Mouse (Mus musculus) induced T-regulatory cell, adult 2 months (primary cell): ENCODE results near the gene Hs6st1.

Source experiments
- DNase-seq: peaks from one replicate; pipeline ENCODE4 v3.0.0-alpha.2; 2012; ENCODE audit warnings: low read depth

The Hs6st1 gene

DNA sequence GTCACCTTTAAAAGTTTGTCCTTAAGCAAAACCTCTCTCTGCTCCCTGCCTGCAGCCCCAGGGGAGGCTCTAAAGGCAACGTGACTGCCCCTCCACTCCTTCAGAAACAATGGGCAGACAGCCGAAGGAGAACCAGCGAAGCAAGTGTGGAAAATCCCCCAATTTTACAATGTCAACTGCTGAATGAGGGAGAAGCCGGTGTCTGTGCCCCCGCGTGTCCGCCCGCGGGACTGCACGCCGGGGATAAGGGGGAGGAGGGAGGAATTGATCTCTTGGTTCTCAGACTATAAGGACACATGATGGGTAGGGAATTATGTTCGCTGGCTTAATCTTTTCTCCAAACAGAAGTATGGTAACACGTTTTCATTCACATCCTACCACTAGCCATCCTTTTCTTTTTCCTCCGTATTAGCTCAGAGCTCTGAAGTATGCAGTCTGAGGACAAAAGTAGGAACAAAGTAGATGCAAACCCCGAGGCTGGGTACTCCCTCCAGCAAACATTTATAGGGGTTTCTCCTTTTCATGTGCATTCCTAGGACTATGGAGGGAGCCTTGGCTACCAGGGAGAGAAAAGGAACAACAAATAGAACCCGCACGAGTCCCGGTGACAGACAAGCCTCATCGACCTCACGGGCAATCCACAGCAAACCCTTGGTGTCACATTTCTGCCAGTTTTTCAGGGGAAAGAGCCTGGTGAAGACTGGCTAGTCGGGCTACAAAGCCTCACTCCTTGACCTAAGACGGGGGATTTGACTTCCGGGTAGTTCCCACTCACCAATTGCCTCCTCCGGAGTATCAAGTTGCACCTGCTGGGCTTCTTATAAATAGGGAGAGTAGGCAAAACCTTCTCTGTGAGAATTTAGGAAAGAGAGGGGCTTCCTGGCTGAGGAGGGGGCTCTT lies 3.1 kb upstream of the Hs6st1 start:
- DNase-seq = peak; percentile 91

DNA sequence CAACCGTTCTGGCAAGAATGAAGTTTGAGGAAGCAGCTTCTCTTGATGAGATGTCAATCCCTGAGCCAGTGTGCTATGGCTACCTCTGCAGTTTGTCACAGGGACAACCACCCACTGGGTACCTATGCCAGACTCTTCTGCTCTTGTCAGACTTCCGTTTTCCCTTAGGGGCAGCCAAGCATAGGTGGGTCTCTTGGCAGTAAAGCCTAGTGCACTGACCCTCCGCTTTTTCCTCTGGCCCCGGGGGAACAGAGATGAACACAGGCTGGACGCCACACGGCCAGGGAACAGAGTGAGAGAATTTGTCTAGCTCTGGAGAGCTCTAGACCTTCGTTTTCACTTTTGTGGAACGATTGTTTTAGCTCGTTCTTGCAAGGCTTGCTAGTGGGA lies 2.4 kb upstream of the Hs6st1 start:
- no peak for DNase-seq

GRCm38 (mm10) chr1:36066216-36066980 lies 1.8 kb upstream of the Hs6st1 start:
- DNase-seq = no peak

- no peak for DNase-seq
These were observed 999 bp upstream of the Hs6st1 start for GRCm38 (mm10) chr1:36067201-36067600.

GRCm38 (mm10) chr1:36067611-36068010 lies 589 bp upstream of the Hs6st1 start:
- DNase-seq = no peak

GRCm38 (mm10) chr1:36068531-36069120 lies 426 bp downstream of the Hs6st1 start:
- DNase-seq = peak; percentile 70

DNA sequence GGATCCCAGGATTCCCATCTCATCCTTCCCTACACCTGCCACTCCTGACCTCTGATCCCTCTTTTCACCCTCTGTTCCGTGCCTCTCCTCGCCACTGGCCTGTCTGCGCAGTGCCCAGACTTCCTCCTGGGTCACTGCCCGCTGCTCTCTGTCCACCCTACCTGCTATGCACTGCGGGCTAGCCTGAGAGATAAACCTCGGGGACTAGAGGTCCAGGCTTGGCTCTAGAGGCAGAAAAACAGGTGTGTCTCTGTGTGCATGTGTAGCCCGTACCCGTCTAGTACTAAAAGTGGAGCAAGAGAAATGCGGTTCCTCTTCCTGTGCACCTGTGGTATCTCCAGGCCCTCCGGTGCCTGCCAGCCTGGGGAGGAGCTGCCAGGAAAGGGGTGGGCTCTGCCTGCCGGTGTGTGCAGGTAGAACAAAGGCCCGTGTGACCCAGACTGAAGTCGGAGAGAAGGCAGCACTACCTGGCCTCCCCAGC lies 1.1 kb downstream of the Hs6st1 start:
- peak; percentile 51 for DNase-seq

DNA sequence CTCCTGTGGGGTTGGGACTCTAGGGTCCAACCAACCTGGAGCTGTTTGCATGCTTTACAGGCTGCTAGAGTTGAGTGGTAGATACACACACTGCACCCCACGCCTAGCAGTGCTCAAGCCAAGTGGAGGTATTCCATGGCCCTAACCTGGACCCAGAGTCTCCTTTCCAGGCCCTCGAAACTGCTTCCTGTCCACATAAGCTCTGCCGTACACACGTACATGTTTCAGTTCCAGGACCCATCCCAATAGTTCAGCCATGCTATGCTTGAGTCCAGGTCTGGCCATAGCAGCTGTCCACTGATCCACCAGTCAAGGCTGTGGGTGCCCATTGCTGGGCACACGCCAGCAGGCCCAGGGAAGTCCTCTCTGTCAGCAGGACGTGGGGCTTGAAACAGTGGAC lies 2.0 kb downstream of the Hs6st1 start:
- DNase-seq = no peak

- DNase-seq = no peak
These were observed 2.5 kb downstream of the Hs6st1 start for GRCm38 (mm10) chr1:36070740-36071139.

DNA sequence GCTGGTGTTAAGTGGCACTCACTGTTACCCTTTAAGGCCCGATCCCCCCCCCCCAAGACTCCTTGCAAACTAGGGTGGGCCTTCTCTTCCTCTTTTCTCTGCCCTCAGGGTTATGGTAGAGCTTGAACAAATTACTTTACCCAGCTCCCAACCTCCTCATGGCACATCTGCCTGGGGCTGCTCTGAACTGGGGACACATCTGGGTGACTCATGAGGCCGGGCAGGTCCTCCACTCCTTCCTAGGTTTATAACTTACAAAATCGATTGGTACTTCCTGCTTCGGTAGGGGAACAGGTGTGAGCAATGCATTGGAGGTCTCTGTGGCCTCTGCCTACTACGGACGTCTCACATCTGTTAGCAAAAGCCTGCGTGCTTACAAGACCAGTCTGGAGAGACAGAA lies 3.0 kb downstream of the Hs6st1 start:
- DNase-seq = no peak

GRCm38 (mm10) chr1:36071611-36072010 lies 3.4 kb downstream of the Hs6st1 start:
- no peak for DNase-seq

DNA sequence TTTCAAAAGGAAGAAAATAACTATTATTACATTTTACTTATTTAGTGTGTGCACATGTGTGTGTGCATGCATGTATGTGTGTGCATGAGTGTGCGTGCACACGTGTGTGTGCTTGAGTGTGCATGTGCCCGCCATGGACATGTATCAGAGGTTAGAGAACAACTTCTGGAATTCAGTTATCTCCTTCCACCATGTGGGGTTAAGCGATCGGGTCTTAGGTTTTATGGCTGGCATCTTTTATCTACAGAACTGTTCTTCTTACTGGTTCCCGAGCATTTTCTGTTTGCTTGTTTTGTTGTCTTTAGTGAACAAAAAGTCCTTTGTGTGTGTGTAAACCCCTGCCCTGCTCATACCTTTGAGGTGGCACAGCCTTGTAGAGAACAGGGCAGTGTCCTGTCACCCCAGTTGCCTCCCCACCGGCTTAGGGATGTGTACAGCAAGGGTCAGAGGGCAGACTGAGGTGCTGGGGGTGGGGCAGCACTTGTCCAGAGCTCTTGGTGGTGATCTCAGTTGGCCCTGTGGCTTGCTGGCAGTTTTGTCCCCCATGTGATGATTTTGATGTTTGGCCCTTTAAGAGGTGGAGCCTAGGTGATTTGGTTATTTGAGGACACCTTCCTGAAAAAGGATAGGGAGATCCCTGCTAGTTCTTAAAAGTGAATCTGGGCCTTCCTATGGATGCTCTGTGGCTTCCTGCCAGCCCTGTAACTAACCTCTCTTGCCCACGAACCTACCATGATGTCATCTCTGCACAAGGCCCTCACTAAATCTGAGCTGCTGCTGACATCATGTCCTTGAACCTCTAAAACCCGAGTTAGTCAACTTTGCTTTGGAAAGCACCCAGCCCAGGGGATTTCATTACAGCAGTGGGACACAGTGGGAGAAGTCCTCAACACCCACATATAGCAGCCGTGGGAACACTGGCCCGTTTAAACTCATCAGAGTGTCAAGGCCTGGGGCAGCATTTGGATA lies 4.7 kb downstream of the Hs6st1 start:
- DNase-seq = peak; percentile 37

DNA sequence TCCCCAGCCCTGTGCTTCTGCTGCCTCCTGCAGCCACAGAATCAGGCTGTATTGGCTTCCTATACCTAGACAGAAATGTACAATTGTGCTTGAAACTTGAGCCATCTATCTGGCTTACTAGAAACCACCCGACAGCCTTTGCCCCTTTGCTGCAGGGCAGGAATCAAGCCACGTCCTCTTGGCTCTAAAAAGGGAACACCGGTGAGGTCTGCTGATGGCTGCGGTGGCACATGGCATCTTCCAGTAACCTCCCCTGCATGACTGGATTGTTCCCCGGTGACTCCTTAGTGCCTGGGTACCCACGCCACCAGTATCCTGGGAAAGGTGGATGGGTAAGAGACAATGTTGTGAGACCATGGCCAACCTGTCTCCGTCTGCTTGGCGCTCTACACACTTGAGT lies 5.4 kb downstream of the Hs6st1 start:
- DNase-seq = no peak

DNA sequence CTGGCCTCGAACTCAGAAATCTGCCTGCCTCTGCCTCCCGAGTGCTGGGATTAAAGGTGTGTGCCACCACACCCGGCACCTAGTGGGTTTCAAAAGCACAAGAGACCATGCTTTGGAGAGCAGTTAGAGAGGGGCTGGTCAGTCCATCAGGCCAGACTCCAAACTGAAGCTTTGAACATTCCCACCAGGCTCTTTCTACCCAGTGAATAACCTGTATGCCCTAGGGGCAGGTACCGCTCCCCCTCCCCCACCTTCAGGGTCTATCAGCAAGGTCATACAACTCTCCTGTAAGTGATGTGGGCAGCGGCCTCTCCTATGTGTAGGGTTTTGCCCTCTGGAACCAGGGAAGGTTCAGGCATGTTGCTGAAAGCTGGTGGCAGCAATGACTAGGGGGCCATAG lies 6.0 kb downstream of the Hs6st1 start:
- DNase-seq = no peak

GRCm38 (mm10) chr1:36074968-36075367 lies 6.8 kb downstream of the Hs6st1 start:
- no peak for DNase-seq

- no peak for DNase-seq
These were observed 7.5 kb downstream of the Hs6st1 start for GRCm38 (mm10) chr1:36075652-36076051.

- DNase-seq = no peak
These were observed 8.9 kb downstream of the Hs6st1 start for GRCm38 (mm10) chr1:36077084-36077483.

DNA sequence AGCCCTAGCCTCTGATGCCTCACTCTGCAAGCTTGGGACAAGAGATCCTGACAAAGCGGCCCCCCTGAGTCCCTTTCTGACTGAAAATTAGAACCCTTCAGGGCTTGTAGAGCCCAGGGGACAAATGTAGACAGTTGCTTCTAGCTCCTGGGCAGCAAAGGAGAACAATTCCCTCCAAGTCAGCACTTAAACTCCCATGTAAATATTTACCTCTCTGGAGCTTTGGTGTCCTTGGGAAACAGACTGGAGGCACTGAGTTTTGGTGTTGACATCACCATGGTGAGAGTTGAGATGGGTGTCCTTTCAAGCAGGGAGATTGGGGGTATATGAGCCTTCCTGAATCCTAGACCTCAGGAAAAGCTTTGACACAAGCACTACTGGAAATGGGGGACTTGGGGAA lies 10.1 kb downstream of the Hs6st1 start:
- DNase-seq = no peak

GRCm38 (mm10) chr1:36079679-36080078 lies 11.5 kb downstream of the Hs6st1 start:
- DNase-seq = no peak

DNA sequence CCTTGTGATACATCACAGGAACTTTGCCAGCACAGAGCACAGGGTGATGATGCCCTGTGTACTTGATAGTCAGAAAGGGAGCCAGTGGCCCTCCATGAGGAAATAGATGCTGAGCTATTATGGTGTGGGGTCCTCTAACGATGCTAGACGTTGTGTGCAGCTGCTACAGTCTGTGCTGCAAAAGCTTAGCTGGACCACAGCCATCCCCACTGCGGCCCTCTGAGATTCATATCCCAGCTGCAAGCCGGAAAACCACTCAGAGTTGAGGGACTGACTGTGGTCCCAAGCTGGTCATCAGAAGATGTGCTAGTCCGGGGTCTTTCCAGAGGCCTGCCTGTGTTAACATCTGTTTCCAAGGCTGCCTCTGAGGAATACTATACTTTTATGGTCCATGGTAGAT lies 12.8 kb downstream of the Hs6st1 start:
- DNase-seq = no peak

- no peak for DNase-seq
These were observed 14.0 kb downstream of the Hs6st1 start for GRCm38 (mm10) chr1:36082184-36082583.

GRCm38 (mm10) chr1:36083554-36083953 lies 15.4 kb downstream of the Hs6st1 start:
- no peak for DNase-seq
